Mouse (Mus musculus): ENCODE results near the gene Camk2g. TPM values are rescaled to one million over a fixed set of nuclear protein-coding genes. Genes with fewer than 3 reads are reported as not detected.

Camk2g gene
- total and polyA plus RNA-seq, 3 experiments = 15.7 to 33.1 (median 18.5) TPM

DNA sequence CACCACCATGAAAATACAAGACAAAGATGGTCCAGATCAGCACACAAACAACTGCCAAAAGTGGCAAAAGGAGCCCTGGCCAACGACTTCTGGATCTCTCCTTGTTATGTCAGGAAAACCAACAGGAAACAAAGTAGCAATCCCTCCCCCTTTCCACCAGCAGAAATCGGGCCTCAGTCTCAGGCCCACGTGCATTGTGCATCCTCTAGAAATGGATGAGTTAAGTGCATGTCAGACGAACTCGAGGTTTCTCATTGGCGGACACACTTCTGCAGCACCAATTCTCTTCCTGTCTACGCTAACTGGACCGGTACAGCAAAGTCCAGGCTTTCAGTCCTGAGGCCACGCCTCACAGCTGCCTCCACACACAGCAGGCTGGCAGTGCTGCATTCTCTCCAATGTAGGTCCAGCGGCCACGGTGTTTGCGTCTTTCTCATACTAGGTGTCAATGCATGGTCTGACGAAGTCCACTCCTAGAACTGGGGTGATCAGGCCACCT lies 57.9 kb downstream of the Camk2g start:
- peaks cover 34 to 69% of the 10 kb centered on the region in 2 experiments for H3K36me3 ChIP-seq (replicated peaks in 1 of 2; ENCODE audit: control insufficient read depth in 1 of 2, insufficient read depth in 1 of 2, low read length in 1 of 2)
- no peak overlapping the region for H3K27ac ChIP-seq (ENCODE audit: insufficient read depth, low read depth)
- in situ Hi-C loops (cut with MboI; ENCODE audit: low pct_ligation_motif_present, low pct_unique_long_range_greater_than_20kb, low sequenced_read_pairs) = no loop called here
- H3K4me1 ChIP-seq (ENCODE audit: control insufficient read depth in 1 of 2, insufficient read depth in 2 of 2) = peaks cover 0 to 20% of the 10 kb centered on the region in 2 experiments; a peak in 2 of 4 replicates
- dilution Hi-C loops (cut with MboI; ENCODE audit: extremely low pct_ligation_motif_present, extremely low pct_unique_long_range_greater_than_20kb, low sequenced_read_pairs) = no loop called here
- no peak overlapping the region for H3K4me3 ChIP-seq (replicated peaks in 1 of 3; ENCODE audit: low read depth in 2 of 3, low read length in 2 of 3, poor library complexity in 1 of 3)
- no peak overlapping the region for H3K9ac ChIP-seq (ENCODE audit: insufficient read depth, low read depth)
- DNase-seq (ENCODE audit: extremely low read depth) = no peak
- no peaks in the 10 kb centered on the region for H3K9me3 ChIP-seq (replicated peaks; ENCODE audit: low read length)
- no peak overlapping the region for H3K4me2 ChIP-seq (ENCODE audit: insufficient read depth, low read depth, poor library complexity, severe bottlenecking)
- H3K27me3 ChIP-seq (replicated peaks) = no peaks in the 10 kb centered on the region
- TF ChIP-seq USF1 (IDR thresholded peaks at IDR 0.05; ENCODE audit: low read depth, low read length) = no peak
- no peak for TF ChIP-seq MAFK (IDR thresholded peaks at IDR 0.05; ENCODE audit: insufficient replicate concordance, low read length)
- TF ChIP-seq SIN3A (IDR thresholded peaks at IDR 0.05; ENCODE audit: low read length) = no peak
- H3K79me2 ChIP-seq (replicated peaks; ENCODE audit: control insufficient read depth, extremely low read depth, insufficient read depth, poor library complexity, severe bottlenecking) = no peaks in the 10 kb centered on the region; the same call in 1 of the 2 replicates

DNA sequence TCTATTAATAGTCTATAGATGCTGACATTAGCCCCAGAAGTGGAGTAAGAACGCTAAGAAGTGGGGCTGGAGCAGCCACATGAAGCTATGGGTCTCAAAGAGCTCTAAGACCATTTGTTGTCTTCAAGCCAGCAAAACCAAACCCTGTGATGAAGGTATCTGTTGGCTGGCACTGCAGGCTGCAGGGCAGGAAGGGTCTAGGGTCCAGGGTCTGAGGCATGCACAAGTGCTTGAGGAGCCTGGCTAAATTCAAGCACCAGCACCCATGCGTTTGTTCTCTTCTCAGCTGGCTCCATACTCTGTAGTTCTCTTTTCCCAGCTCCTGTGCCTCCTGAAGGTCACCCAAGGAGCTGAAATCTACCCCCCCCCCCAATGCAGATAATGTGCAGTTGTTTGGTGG lies 58.8 kb downstream of the Camk2g start:
- Histone ChIP-seq H3K4me1 (ENCODE audit: control insufficient read depth in 1 of 2, insufficient read depth in 2 of 2) (peaks cover 0 to 20% of the 10 kb centered on the region in 2 experiments; a peak in 2 of 4 replicates), H3K9ac (ENCODE audit: insufficient read depth, low read depth) (no peak overlapping the region), H3K4me3 (replicated peaks in 1 of 3; ENCODE audit: low read depth in 2 of 3, low read length in 2 of 3, poor library complexity in 1 of 3) (no peak overlapping the region), H3K9me3 (replicated peaks; ENCODE audit: low read length) (no peaks in the 10 kb centered on the region), H3K79me2 (replicated peaks; ENCODE audit: control insufficient read depth, extremely low read depth, insufficient read depth, poor library complexity, severe bottlenecking) (no peaks in the 10 kb centered on the region; the same call in 1 of the 2 replicates), H3K4me2 (ENCODE audit: insufficient read depth, low read depth, poor library complexity, severe bottlenecking) (no peak overlapping the region), H3K27ac (ENCODE audit: insufficient read depth, low read depth) (no peak overlapping the region), H3K36me3 (replicated peaks in 1 of 2; ENCODE audit: control insufficient read depth in 1 of 2, insufficient read depth in 1 of 2, low read length in 1 of 2) (peaks cover 34 to 69% of the 10 kb centered on the region in 2 experiments), H3K27me3 (replicated peaks) (no peaks in the 10 kb centered on the region)
- TF ChIP-seq POLR2AphosphoS2 (IDR thresholded peaks at IDR 0.05; ENCODE audit: low read depth, low read length) (no peak), POLR2A (IDR thresholded peaks at IDR 0.05; ENCODE audit: low read depth, low read length) (no peak), PAX5 (IDR thresholded peaks at IDR 0.05; ENCODE audit: low read length) (no peak), JUN (IDR thresholded peaks at IDR 0.05; ENCODE audit: insufficient read depth, low read depth, low read length) (no peak), RCOR1 (conservative IDR thresholded peaks at IDR 0.05; ENCODE audit: low read depth, low read length) (no peak), GABPA (IDR thresholded peaks at IDR 0.05; ENCODE audit: insufficient replicate concordance, low read depth, low read length) (no peak), RAD21 (IDR thresholded peaks at IDR 0.05; ENCODE audit: low read depth, low read length) (no peak), MAFK (IDR thresholded peaks at IDR 0.05; ENCODE audit: insufficient replicate concordance, low read length) (no peak), TCF12 (IDR thresholded peaks at IDR 0.05; ENCODE audit: low read depth, low read length) (no peak), CHD2 (IDR thresholded peaks at IDR 0.05; ENCODE audit: low read length) (no peak), SIN3A (IDR thresholded peaks at IDR 0.05; ENCODE audit: low read length) (no peak), BHLHE40 (IDR thresholded peaks at IDR 0.05; ENCODE audit: low read depth, low read length) (no peak), SMC3 (IDR thresholded peaks at IDR 0.05; ENCODE audit: low read depth, low read length) (no peak), MAX (IDR thresholded peaks at IDR 0.05; ENCODE audit: low read length) (no peak), MXI1 (IDR thresholded peaks at IDR 0.05; ENCODE audit: low read depth, low read length) (no peak), ZC3H11A (IDR thresholded peaks at IDR 0.05; ENCODE audit: low read depth, low read length) (no peak)
- in situ Hi-C loops (cut with MboI; ENCODE audit: low pct_ligation_motif_present, low pct_unique_long_range_greater_than_20kb, low sequenced_read_pairs) (no loop called here), dilution Hi-C loops (cut with MboI; ENCODE audit: extremely low pct_ligation_motif_present, extremely low pct_unique_long_range_greater_than_20kb, low sequenced_read_pairs) (no loop called here)
- no peak for DNase-seq (ENCODE audit: extremely low read depth)
